Mouse (Mus musculus): ENCODE data around the gene Shd.

Gene Shd

DNA sequence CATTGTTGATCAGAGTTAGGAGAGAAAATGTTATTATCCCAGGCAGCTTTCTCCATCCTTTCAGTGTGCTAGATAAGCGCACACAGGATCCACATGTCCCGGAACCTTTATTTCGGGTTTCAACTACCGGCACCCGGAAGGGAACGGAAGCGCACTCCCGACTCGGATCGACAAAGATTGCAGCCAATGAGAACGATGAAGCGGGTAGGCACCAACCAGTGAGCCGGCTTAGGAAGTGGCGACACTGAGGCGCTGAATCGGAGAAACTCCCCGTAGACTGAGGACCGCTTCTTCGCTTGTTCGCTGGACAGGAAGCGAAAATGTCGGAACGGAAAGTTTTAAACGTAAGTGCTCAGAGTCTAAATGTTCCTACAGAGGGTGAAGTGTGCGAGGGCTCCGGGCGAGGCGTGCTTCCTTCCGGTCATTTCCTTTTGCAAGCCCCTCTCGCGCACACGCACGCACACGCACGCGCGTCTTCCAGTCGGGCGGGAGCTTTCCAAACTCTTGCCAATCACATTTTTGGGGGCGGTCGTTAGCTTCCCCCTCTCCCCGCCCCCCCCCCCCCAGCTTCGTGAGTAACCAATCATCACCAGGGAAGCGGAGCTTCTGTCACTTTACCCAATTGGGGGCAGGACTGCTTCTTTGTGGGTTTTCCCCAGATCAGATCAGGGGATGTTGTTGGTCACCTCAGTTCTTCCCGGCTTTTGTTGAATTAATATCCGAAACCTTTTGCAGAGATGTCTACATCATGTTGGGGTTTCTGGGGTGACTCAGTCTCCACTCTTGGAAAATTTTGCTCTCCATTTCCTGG is 11.1 kb upstream of the Shd start, which contains the start of gene Yju2:
TSS of gene Yju2 (plus strand) at position 182 of the 811 bp plus-strand sequence.
- DNase-seq (ENCODE audit: low read depth, low spot score), result peak; percentile 83

DNA sequence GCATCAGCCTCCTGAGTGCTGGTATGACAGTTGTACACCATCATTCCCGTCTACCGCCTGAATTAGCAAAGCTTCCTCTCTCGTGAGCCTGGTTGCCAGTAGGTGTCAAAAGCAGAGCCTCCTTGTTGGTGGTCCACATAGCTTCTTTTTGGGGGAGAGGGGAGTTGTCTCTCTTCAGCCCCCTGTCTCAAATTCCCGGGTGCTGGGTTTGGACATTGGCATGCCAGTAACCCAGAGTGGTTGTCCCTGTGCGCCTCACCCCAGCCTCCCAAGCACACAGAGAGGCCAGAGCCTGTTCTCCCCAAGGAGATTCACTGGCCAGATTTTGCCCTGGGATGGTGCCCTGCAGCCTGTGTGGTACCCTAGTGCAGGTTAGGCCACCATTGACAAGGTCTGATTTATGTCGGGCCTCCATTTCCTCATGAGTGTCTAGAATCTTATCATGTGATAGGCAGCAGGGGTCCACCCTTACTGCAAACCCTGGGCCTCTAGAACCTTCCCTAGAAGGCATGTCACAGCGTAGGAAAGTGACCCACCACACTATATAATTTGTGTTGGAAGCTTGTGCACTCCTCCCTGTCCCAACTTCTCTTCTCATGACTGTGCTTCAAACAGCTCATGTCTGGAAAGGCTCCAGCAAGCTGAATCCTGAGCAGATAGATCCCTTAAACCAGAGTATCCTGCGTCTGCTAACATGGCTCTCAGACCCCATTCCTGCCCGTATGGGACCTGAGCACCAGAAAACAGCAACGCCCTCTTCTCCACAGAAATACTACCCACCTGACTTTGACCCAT is 10.1 kb upstream of the Shd start:
- DNase-seq (ENCODE audit: low read depth, low spot score), result no peak

DNA sequence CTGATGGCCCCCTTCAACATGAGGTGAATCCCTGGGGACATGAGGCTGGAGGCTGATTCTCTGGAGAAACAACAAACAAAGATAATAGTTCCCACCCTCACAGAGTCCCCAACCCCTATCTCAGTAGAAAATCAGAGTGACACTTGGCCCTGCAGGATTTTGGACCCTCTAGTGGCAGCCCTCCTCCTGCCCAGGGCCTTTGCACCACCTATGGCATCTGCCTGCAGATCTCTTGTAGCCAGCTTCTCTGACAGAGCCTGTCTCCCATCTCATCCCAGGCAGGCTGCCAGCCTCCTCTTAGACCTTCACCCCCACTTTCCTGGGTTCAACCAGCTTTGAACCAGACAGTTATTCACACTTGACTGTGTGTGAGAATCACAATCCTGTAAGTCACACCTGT is 9.5 kb upstream of the Shd start:
- no peak for DNase-seq (ENCODE audit: low read depth, low spot score)

DNA sequence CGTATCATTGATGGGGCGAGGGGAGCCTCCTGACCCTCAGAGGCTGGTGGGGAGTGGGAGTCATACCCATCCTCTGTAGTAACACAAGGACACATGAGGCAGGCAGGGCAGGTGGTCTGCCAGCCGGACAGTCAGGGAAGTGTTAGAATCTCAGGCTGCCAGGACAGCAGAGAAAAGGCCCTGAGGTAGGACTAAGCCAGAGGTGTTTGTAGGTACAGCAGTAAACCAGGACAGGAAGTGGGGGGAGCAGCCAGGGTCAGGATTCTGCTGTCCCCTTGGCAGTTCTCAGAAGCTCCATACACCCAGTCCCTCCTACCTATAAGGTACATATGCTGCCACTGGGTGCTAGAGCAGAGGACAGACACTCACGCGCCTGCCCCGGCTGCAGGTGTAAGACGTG is 8.6 kb upstream of the Shd start:
- DNase-seq (ENCODE audit: low read depth, low spot score), result no peak

DNA sequence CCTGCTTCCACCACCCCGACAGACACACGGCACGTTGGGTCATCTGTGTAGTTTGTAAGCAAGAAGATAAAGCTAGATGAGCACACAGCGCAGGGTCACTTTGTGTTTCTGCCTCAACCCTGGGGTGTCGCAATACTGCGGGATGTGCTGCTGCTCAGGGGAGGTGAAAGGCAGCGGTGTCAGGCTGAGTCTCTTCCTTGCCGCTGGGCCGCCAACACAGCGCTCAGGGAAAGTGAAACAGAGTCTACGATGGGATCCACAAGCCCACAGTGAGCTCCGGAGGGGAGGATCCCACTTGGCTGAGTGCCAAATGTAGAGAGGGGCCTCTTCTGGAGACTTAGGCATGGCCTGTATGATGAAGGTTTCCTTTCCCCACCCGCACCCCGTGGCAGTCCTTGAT is 7.1 kb upstream of the Shd start:
- no peak for DNase-seq (ENCODE audit: low read depth, low spot score)

DNA sequence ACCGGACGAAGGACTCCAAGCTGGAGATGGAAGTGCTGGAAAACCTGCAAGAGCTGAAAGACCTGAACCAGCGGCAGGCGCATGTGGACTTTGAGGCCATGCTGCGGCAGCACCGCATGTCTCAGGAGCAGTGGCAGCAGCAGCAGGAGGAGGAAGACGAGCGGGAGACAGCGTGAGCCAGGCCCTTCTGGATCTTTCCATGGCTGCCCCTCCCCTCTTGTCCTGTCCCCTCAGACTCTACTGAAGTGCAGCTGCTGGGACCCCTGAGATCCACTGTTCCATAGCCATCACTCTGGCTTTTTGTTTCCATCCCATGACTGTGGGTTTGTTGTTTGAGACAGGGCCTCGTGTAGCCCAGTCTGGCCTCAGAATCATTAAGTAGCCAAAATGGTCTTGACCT is 5.8 kb upstream of the Shd start:
- DNase-seq (ENCODE audit: low read depth, low spot score), result no peak

DNA sequence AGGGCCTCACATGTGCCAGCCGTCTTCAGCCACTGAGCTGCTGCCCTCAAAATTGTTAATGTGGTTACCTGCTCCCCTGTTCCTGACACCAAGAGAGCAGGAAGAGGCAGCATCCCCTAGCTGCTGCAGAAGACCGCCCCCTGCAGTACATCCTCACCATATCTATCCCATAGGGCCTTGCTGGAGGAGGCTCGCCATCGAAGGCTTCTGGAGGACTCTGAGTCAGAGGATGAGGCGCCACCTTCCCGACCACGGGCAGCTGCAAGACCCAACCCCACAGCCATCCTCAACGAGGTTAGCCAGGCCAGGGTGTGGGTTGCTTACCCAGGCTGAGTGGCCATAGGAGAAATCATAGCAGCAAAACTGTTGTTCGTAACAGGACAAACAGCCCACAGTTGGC is 5.3 kb upstream of the Shd start:
- no peak for DNase-seq (ENCODE audit: low read depth, low spot score)

DNA sequence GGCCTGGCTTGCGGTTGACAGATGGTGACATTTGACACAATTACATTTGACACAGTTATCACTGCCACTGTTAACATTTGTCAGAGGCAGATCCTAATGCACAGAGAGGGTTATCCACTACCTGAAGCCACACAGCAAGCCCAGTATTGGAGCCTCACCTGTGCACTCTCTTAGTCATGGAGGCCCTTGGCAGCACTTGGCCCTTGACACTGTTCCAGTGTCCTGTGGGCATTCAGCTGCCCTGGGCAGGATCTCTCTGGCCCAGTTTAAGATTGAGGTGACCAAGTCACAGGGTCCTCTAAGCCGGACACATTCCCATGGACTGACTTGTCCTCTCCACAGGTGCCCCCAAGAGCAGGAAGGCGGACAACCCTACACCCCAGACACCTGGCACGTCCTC is 3.1 kb upstream of the Shd start:
- no peak for DNase-seq (ENCODE audit: low read depth, low spot score)

DNA sequence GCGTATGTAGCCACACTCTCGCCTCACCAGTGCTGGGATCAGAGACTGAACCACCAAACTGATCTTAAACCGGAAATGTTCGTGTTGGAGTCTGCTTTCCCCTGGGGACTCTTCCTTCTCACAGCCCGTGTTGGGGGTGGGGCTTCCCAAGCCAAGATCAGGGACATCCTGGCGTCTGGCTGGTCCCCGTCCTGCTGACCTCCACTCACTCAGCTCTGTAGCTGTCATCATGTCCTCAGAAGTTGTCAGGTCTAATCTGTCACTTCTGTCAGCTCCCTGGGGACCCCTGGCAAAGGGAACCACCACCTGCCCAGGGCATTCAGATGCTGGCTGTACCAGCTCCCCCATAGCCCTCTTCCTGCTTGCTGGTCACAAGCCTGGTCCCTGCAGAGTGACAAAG is 2.1 kb upstream of the Shd start:
- no peak for DNase-seq (ENCODE audit: low read depth, low spot score)

DNA sequence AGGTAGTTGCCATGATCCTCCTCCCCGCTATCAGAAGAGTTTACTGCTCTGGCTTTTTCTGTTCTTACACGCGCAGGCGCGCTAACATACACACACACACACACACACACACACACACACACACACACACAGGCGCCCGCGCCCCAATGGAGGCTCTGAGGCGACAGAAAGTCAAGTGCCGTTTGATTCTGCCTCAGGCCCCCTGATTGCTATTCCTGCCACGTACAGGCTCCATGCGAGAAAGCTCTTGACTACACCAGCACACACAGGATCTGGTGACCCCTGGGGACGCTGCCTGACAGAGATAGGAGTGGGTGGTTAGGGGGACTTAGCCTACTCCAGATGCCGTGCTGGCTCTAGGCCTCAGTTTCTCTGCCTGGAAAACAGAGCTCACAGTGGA is 707 bp upstream of the Shd start:
- DNase-seq (ENCODE audit: low read depth, low spot score), result no peak

DNA sequence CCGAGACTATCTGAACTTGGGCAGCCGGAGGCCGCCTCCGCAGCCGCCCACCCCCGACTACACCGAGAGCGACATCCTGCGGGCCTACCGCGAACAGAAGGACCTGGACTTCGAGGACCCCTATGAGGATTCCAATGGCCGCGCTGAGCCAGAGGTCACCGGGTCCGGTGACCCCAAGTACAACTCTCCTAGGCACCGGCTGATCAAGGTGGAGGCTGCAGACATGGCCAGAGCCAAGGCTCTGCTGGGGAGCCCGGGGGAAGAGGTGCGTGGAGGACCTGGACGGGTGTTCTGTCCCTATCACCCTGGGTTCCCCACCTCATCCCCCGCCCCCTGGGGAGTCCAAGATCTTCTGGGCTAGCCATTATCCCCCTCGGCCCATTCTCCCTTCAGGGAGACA is 1.2 kb downstream of the Shd start:
- no peak for DNase-seq (ENCODE audit: low read depth, low spot score)

DNA sequence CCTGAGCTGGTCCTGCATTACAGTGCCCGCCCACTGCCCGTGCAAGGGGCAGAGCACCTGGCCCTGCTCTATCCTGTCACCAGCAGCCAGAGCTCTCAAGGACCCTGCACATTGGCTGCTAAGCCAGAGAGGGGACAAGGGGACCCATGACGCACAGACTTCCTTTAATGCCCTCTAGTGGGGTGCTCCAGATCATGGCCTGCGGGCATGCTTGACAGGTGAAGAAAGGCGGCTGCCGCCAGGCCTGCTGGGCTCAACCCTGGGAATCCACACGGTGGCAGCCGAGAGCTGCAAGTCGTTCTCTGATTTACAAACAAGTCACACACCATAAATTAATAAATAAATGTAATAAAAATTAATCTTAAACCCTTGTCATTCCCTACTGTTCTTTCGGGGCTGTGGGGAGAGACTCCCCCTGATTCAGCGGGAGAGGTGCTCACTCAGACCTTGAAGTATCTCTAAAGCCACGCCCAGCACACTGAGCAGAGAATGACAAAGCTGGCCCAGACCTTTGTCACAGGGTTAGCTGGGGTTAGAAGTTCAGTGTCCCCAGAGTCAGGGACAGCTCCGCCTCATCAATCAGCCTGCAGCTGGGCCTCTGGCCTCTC is 6.1 kb downstream of the Shd start:
- DNase-seq (ENCODE audit: low read depth, low spot score), result peak; percentile 62

DNA sequence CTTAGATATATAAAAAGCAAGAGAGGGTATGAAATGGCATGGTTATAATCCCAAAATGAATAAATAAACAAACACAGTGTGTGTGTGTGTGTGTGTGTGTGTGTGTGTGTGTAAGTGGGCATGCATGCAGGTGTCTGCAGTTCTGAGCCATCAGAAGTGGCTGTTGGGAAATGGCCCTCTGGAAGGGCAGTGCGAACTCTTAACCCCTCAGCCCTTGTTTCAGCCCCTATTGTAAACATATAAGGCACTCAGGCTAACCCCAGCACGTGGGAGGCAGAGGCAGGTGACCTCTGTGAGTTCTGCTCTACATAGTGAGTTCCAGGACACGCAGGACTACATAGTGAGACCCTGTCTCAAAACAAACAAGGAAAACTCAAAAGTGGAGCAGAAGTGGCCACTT is 7.0 kb downstream of the Shd start:
- no peak for DNase-seq (ENCODE audit: low read depth, low spot score)

DNA sequence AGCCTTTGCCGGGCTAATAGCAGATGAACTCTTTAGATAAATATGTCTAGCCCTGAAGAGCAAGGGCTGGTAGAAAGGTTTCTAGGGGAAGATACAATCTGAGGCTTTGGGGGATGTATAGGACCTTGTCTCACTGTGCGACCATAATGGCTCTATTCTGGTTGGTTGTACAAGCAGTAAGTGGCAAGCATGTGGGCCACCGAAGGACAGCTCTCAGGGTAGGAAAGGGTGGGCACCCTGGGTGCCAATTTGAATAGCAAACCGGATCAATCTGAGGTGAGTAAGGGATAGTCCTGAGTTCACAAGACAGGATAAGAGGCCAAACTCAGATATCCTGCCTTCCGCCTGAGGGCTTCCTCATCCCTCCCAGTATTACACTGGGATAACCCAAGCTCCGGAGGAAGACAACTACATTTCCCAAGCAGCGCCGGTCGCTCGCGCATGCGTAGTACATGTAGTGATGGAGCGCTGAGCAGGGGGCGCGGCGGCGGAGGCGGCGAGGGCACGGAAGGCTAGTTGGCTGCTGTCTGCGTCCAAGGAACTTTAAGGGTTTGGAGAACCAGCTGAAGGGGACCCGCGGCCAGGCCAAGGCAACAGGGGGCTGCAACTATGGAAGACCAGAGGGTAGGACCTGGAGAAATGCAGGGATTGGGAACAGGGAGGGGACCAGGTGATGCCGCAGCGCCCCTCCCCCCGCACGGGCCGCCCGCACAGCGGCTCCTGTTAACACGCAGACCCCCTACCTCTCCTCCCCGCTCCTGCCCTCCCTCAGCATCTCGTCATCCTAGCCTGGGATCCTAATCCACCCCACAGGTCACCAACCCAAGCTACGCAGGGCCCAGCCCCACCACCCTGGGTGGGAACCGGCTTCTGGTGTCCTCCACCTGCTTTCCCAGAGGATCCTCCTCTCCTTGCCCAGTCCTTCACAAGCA is 16.0 kb downstream of the Shd start, which contains the start of gene Fsd1:
TSS of gene Fsd1 (plus strand) at position 480 of the 932 bp plus-strand sequence.
- DNase-seq (ENCODE audit: low read depth, low spot score), result peak; percentile 67

DNA sequence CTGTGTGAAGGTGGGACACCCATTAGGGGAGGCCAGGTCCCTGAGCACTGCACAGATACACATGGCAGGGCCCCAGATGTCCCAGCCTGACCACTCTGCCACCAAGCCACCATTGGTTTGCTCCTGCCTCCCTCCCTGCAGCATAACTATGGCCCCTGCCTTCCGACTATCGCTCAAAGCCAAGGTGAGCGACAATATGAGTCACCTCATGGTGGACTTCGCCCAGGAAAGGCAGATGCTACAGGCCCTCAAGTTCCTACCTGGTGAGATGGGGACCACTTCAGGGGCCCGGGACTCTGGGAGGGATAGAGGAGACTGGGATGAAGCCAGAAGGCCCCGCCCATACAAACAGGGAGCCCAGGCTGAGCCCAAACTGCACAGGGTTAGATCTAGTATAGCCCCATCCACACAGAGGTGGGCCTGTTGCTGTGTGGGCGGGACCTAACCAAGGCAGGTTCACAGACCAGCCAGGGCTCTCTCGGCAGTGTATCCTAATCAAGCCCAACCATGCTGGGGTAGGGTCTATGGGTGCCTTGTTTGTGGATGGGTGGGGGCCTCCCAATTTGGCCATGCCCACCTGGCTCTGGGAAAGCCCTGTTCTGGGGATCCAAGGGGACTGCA is 20.1 kb downstream of the Shd start:
- no peak for DNase-seq (ENCODE audit: low read depth, low spot score)

DNA sequence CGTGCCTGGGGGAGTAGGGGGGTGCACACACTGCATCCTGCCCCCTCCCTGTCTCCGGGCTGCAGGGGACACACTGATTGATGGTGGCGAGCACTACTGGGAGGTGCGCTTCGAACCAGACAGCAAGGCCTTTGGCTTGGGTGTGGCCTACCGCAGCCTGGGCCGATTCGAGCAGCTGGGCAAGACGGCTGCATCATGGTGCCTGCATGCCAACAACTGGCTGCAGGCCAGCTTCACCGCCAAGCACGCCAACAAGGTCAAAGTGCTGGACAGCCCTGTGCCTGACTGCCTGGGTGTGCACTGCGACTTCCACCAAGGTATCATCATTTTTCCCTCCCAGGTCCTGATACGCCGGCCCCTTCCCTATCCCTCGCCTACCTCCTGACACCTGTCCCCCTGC is 25.7 kb downstream of the Shd start:
- DNase-seq (ENCODE audit: low read depth, low spot score), result no peak

DNA sequence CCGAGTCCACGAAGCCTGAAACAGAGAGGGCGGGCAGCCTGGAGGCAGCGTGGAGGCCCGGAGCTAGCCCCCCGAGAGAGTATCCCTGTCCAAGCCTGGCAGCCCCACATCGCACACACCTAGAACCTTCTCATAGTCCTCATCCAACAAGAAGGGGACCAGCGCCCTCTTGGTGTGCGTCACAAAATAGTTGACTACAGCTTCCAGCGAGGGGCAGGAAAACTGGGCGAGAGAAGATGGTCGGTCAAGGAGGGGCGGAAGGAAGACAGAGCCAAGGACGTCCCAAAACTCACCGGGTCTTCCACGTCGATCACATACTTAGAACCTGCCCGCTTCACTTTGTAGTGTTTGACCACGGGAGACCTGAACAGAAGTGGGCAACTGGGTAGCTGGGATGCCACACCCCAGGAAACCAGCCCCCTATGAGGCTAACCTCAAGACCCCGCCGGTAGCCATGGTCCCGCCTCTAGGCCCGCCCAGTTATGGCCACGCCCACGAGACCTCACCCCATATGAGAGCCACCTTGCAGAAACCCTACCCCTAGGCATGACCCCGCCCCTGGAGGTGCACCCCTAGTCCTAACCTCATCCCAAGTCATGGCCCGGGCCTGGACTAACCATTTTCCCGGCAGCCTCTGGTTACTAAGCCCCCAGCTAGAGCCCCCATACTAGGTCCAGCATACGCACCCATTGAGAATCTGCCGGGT is 29.7 kb downstream of the Shd start:
- DNase-seq (ENCODE audit: low read depth, low spot score), result peak; percentile 58

DNA sequence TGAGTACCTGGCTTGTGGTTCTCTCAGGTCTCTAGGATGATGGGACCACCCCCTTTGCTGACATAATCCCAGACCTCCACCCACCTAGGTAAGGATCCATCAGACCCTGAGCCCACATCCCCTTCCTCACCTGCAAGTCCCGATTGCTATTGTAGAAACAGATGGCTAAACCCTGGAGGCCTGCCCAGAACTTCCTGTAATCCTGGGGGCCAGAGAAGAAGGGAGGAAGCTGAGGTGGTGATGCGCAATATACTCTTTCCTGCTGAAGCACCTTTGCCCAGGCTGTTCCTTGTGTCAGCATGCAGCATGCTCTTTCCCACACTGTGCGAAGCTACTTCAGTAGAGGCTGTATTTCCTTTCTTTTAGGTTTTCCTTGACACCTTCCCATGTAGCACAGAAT is 32.7 kb downstream of the Shd start:
- no peak for DNase-seq (ENCODE audit: low read depth, low spot score)

DNA sequence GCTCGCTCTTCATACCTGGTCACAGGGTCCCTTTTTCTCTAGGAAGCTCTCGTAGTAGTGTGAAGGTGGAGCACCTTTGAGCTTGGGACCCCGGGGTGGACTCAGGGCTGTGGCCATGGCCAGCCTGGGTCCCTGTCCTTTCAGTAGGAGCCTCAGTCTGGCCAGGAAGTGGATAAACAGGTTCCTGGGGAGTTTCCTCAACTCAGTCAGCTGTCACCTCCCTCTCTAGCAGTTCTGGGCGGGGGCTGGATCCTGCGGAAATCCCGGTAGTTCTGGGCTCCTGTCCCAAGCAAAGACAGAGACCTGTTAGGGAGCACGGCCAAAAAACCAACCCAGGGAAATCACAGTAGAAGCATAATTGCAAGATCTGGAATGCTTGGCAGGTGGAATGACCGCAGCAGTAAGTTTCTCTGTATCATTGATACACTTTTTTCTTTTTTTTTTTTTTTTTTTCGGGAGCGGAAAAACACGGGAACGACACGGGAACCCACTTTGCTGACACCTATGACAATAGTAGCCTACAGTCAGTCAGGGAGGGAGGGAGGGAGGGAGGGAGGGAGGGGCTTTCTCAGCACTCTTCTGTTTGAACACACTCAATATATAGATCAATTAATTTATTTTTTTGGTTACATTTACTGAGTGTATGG is 35.3 kb downstream of the Shd start, which contains the start of the genes Stap2 and Mpnd:
TSS of gene Stap2 (minus strand) at position 170 of the 647 bp plus-strand sequence.
TSS of gene Mpnd (plus strand) at position 297 of the 647 bp plus-strand sequence.
- DNase-seq (ENCODE audit: low read depth, low spot score), result peak; percentile 89

DNA sequence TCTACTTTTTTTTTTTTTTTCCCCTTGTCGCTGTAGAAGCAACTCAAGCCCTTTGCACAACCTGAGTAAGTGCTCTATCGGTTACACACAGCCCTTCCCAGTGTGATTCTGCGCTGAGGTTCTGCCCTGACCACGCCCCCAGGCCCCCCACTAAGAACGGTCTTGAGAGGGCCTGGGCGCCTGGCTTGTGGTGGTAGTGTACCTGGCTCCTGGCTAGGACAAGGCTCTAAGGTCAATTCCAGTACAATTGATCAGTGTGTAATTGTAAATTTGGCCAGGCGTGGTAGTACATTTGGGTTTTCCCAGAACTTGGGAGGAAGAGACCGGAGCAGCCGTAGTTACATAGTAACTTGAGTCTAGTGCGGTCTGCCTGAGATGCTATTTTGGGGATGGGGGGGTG is 36.7 kb downstream of the Shd start:
- DNase-seq (ENCODE audit: low read depth, low spot score), result no peak

Data from WW6 (cell line).